9 mouse cellular contexts compared by ENCODE assay signal in genomic region chr15:76987137-76987536, GRCm38 (mm10). TPM values are rescaled to one million over a fixed set of nuclear protein-coding genes. Genes with fewer than 3 reads are reported as not detected.
DNase-seq lines count a peak whose midpoint lies in the region; ATAC-seq and TF ChIP-seq lines count a peak whose summit lies in the region.
"Had no signal": no experiment of that assay in that cellular context is flagged by ENCODE, and none has a peak within 500 bp of the region (broad histone marks: within the 10 kb centered on the region; RNA-seq: fewer than 3 reads in every experiment).

No protein-coding gene starts in this region.

- no peaks in the 10 kb centered on the region for H3K9me3 ChIP-seq in liver, embryonic 14.5 days (ENCODE audit: control insufficient read depth, low read length)

- WGBS in heart, adult 2 months: 26% methylated on average over 11 of the region's 11 CpGs
- WGBS in liver, embryonic 14.5 days (ENCODE audit: insufficient replicate concordance): 14% methylated on average over 11 of the region's 11 CpGs

- H3K79me2 ChIP-seq in heart, adult 2 months (replicated peaks; ENCODE audit: control insufficient read depth, insufficient read depth, low read length): no peaks in the 10 kb centered on the region

- DNase-seq in heart, adult 2 months: no peak
- no peak for DNase-seq in heart, postnatal 14 days
- no peak for DNase-seq in testis, postnatal 10 days (ENCODE audit: low spot score)
- no peak for DNase-seq in liver, embryonic 14.5 days (ENCODE audit: low read depth in 3 of 3, low spot score in 3 of 3)
- no peak for DNase-seq in embryo, embryonic 9.5 days (ENCODE audit: extremely low spot score)
- no peak for DNase-seq in B cell, adult 2 months
- no peak for DNase-seq in layer of hippocampus, postnatal 10 days (ENCODE audit: low spot score in 2 of 2)

- H3K4me2 ChIP-seq in liver, embryonic 14.5 days (ENCODE audit: low read depth): peak overlapping the region; percentile 43

- no peak overlapping the region for H3K27ac ChIP-seq in heart, adult 2 months
- peak overlapping the region; percentile 83 for H3K27ac ChIP-seq in testis, adult 2 months (ENCODE audit: control insufficient read depth, insufficient read depth, low read depth, low read length)
- no peak overlapping the region for H3K27ac ChIP-seq in liver, embryonic 14.5 days

- no peak for TF ChIP-seq CTCF in heart, adult 2 months (IDR thresholded peaks at IDR 0.05)
- no peak for TF ChIP-seq CTCF in testis, adult 2 months (IDR thresholded peaks at IDR 0.05; ENCODE audit: control insufficient read depth, insufficient read depth, insufficient replicate concordance, low read depth, low read length)
- no peak for TF ChIP-seq CTCF in liver, embryonic 14.5 days (IDR thresholded peaks at IDR 0.05; ENCODE audit: low read depth)

- H3K9ac ChIP-seq in heart, adult 2 months (ENCODE audit: low read depth, low read length): no peak overlapping the region
- no peak overlapping the region for H3K9ac ChIP-seq in liver, embryonic 14.5 days (replicated peaks)

- no peaks in the 10 kb centered on the region for H3K27me3 ChIP-seq in heart, adult 2 months (ENCODE audit: control insufficient read depth, insufficient read depth, low read length)
- H3K27me3 ChIP-seq in testis, adult 2 months (ENCODE audit: control insufficient read depth, insufficient read depth, low read length): no peaks in the 10 kb centered on the region
- H3K27me3 ChIP-seq in liver, embryonic 14.5 days (ENCODE audit: control insufficient read depth, insufficient read depth, low read length): no peaks in the 10 kb centered on the region

- peak overlapping the region; percentile 36; the same call in 1 of the 2 replicates for H3K4me3 ChIP-seq in heart, adult 2 months
- peak overlapping the region; percentile 91 for H3K4me3 ChIP-seq in testis, adult 2 months (ENCODE audit: control insufficient read depth, low read depth, low read length)
- H3K4me3 ChIP-seq in liver, embryonic 14.5 days (ENCODE audit: insufficient read depth in 1 of 2, low read depth in 2 of 2, low read length in 2 of 2): peak overlapping the region; percentile 35 to 59

- TF ChIP-seq POLR2A in heart, adult 2 months (IDR thresholded peaks at IDR 0.05; ENCODE audit: insufficient read depth, low read depth, low read length): no peak
- TF ChIP-seq POLR2A in testis, adult 2 months (IDR thresholded peaks at IDR 0.05; ENCODE audit: control insufficient read depth, low read depth, low read length): no peak

- TF ChIP-seq EP300 in heart, adult 2 months (IDR thresholded peaks at IDR 0.05; ENCODE audit: insufficient read depth, low read depth, low read length): no peak
- TF ChIP-seq EP300 in liver, embryonic 14.5 days (IDR thresholded peaks at IDR 0.05; ENCODE audit: low read depth): no peak

- intact Hi-C loops in heart, adult 2 months (cut with DNase I): no loop called here
- intact Hi-C loops in heart, postnatal 14 days (cut with DNase I): no loop called here

- no peaks in the 10 kb centered on the region for H3K4me1 ChIP-seq in heart, adult 2 months (ENCODE audit: control insufficient read depth, insufficient read depth, low read length)
- peaks cover 11% of the 10 kb centered on the region for H3K4me1 ChIP-seq in testis, adult 2 months (ENCODE audit: control insufficient read depth, insufficient read depth, low read length)
- no peaks in the 10 kb centered on the region for H3K4me1 ChIP-seq in liver, embryonic 14.5 days (replicated peaks; ENCODE audit: control insufficient read depth in 2 of 2, insufficient read depth in 2 of 2, low read length in 1 of 2)

- H3K36me3 ChIP-seq in heart, adult 2 months (ENCODE audit: control insufficient read depth, insufficient read depth, low read length): no peaks in the 10 kb centered on the region
- no peaks in the 10 kb centered on the region for H3K36me3 ChIP-seq in testis, adult 2 months (ENCODE audit: control insufficient read depth, insufficient read depth, low read length)
- H3K36me3 ChIP-seq in liver, embryonic 14.5 days (replicated peaks; ENCODE audit: control insufficient read depth, insufficient read depth, low read depth): no peaks in the 10 kb centered on the region

- no peak for ATAC-seq in liver, embryonic 14.5 days (ENCODE audit: insufficient read depth)

RNA-seq across cellular contexts. Expression of gene 1110038F14Rik, which starts 38.8 kb away (rescaled TPM):
- 10 to 100 TPM; 18.7 to 20.4 TPM for total RNA-seq in heart, adult 2 months (2021)
- polyA plus RNA-seq in heart, adult 2 months (2012; rRNA removed): 12.3 and 15.2 TPM in 2 replicates
- 10 to 100 TPM; 18.4 to 20.5 TPM for total RNA-seq in heart, postnatal 14 days (2021)
- 6.6 and 6.7 TPM in 2 replicates for polyA plus RNA-seq in testis, adult 2 months (2012; rRNA removed)
- polyA plus RNA-seq in liver, embryonic 14.5 days (2012; rRNA removed): 10.8 and 14.0 TPM in 2 replicates
- polyA plus RNA-seq in liver, embryonic 14.5 days (2014; fragmentation: Nextera tagmentation; extraction: Ambion mirVana): 15.4 and 19.1 TPM in 2 replicates
- 10 to 100 TPM; 25.7 to 26.2 TPM for total RNA-seq in layer of hippocampus, postnatal 10 days (2021)

RNA-seq across cellular contexts. Expression of gene Apol6, which starts 57.4 kb away (rescaled TPM):
- total RNA-seq in heart, adult 2 months (2021): under 1 TPM; 0.47 to 0.89 TPM
- polyA plus RNA-seq in heart, adult 2 months (2012; rRNA removed): 3.3 and 8.0 TPM in 2 replicates
- total RNA-seq in heart, postnatal 14 days (2021): 1 to 10 TPM in 1 of 2 experiments, under 1 TPM in 1; 0.66 to 2.5 TPM
- polyA plus RNA-seq in testis, adult 2 months (2012; rRNA removed): 0.64 and 0.68 TPM in 2 replicates
- 0.31 and 0.40 TPM in 2 replicates for polyA plus RNA-seq in liver, embryonic 14.5 days (2012; rRNA removed)
- polyA plus RNA-seq in liver, embryonic 14.5 days (2014; fragmentation: Nextera tagmentation; extraction: Ambion mirVana): 0.08 and 0.25 TPM in 2 replicates
- total RNA-seq in layer of hippocampus, postnatal 10 days (2021): under 1 TPM in 1 of 2 experiments, not detected in 1; 0.25 TPM
- total RNA-seq: hematopoietic stem cell, adult 5-6 weeks had no signal

Comparison
In these comparisons a context has a peak if more than half of its experiments do, and no peak if none do; other contexts are left out.
1. H3K4me3 ChIP-seq: peak in every context shown above with its lines; median percentile 91 in testis, adult 2 months; 47 in liver, embryonic 14.5 days; 36 in heart, adult 2 months.